Mouse (Mus musculus): ENCODE data around the gene Grip1. TPM values are rescaled to one million over a fixed set of nuclear protein-coding genes. Genes with fewer than 3 reads are reported as not detected.

Gene Grip1
- polyA plus RNA-seq, 1 experiment from 2014 or later, result 0.87 TPM

- Histone ChIP-seq H3K4me3 (ENCODE audit: low read depth, low read length) (no peak overlapping the region), H3K9me3 (ENCODE audit: low read length) (no peaks in the 10 kb centered on the region), H3K9ac (replicated peaks; ENCODE audit: low read depth) (no peak overlapping the region), H3K4me2 (replicated peaks; ENCODE audit: low read depth, low read length) (no peak overlapping the region), H3K27ac (ENCODE audit: low read length) (no peak overlapping the region), H3K36me3 (ENCODE audit: insufficient read depth, low read length) (no peaks in the 10 kb centered on the region), H3K4me1 (ENCODE audit: insufficient read depth, low read depth, low read length) (peaks cover 7% of the 10 kb centered on the region; the same call in 1 of the 2 replicates), H3K27me3 (replicated peaks; ENCODE audit: insufficient read depth, low read length) (no peaks in the 10 kb centered on the region)
- WGBS, result 87% methylated on average over 3 of the region's 3 CpGs
- DNase-seq (ENCODE audit: low spot score) (no peak), ATAC-seq (no peak)
- TF ChIP-seq EP300 (IDR thresholded peaks at IDR 0.05) (no peak), CTCF (IDR thresholded peaks at IDR 0.05) (no peak)
Observed at GRCm38 (mm10) chr10:119616078-119616477, 162.4 kb downstream of the Grip1 start.

GRCm38 (mm10) chr10:119628656-119629055 lies 175.0 kb downstream of the Grip1 start:
- H3K27ac ChIP-seq (ENCODE audit: low read length), result no peak overlapping the region
- no peak for ATAC-seq
- no peaks in the 10 kb centered on the region for H3K27me3 ChIP-seq (replicated peaks; ENCODE audit: insufficient read depth, low read length)
- TF ChIP-seq EP300 (IDR thresholded peaks at IDR 0.05) (no peak), CTCF (IDR thresholded peaks at IDR 0.05) (no peak)
- H3K4me3 ChIP-seq (ENCODE audit: low read depth, low read length), result no peak overlapping the region
- H3K4me2 ChIP-seq (replicated peaks; ENCODE audit: low read depth, low read length), result no peak overlapping the region
- no peak for DNase-seq (ENCODE audit: low spot score)
- no peaks in the 10 kb centered on the region for H3K4me1 ChIP-seq (ENCODE audit: insufficient read depth, low read depth, low read length)
- no peaks in the 10 kb centered on the region for H3K36me3 ChIP-seq (ENCODE audit: insufficient read depth, low read length)
- H3K9ac ChIP-seq (replicated peaks; ENCODE audit: low read depth), result no peak overlapping the region
- no peaks in the 10 kb centered on the region for H3K9me3 ChIP-seq (ENCODE audit: low read length)
- 61% methylated on average over 4 of the region's 4 CpGs for WGBS

DNA sequence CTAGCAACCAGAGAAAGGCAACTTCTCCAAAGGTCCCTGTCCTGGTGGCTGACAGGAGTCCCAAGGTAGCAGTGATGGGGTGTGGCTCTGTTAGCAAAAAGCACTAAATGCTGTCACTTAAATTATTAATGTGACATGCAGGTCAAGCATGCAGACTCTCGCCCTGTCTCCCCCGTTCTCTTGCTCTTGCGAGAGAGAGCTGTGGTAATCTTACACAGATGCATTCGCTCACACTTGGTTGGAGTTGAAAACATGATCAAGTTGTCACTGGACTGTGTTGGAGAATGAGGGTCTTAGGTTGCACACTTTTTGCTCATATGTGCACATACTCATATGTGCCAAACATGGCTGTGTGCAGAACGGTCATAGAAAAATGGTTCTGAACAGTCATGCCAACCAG lies 176.8 kb downstream of the Grip1 start:
- Histone ChIP-seq H3K4me2 (replicated peaks; ENCODE audit: low read depth, low read length) (no peak overlapping the region), H3K27ac (ENCODE audit: low read length) (no peak overlapping the region), H3K27me3 (replicated peaks; ENCODE audit: insufficient read depth, low read length) (no peaks in the 10 kb centered on the region), H3K9ac (replicated peaks; ENCODE audit: low read depth) (no peak overlapping the region), H3K9me3 (ENCODE audit: low read length) (no peaks in the 10 kb centered on the region), H3K4me1 (ENCODE audit: insufficient read depth, low read depth, low read length) (no peaks in the 10 kb centered on the region), H3K36me3 (ENCODE audit: insufficient read depth, low read length) (no peaks in the 10 kb centered on the region), H3K4me3 (ENCODE audit: low read depth, low read length) (no peak overlapping the region)
- 87% methylated on average over 5 of the region's 5 CpGs for WGBS
- no peak for ATAC-seq
- TF ChIP-seq CTCF (IDR thresholded peaks at IDR 0.05) (no peak), EP300 (IDR thresholded peaks at IDR 0.05) (no peak)
- no peak for DNase-seq (ENCODE audit: low spot score)

DNA sequence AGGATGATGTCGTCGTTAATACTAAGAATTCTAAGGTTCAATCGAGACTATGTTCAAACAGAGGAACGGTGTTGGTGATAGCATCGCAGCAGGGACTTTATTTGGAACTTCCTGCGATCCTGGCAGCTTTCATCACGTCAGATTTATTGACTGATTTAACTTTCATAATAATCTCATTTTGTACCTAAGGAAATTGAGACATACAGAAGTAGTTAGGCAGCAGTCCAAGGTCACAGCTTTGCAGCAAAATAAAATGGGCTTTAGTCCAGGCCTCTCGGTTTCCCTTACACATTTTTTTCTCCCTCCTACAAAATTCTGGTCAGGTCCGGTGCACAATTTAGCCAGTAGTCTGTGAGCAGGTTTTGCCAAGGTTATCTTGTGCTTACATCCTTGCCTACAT lies 178.3 kb downstream of the Grip1 start:
- no peaks in the 10 kb centered on the region for H3K36me3 ChIP-seq (ENCODE audit: insufficient read depth, low read length)
- no peak for TF ChIP-seq CTCF (IDR thresholded peaks at IDR 0.05)
- TF ChIP-seq EP300 (IDR thresholded peaks at IDR 0.05), result no peak
- H3K9me3 ChIP-seq (ENCODE audit: low read length), result no peaks in the 10 kb centered on the region
- DNase-seq (ENCODE audit: low spot score), result no peak
- H3K4me3 ChIP-seq (ENCODE audit: low read depth, low read length), result no peak overlapping the region
- H3K4me2 ChIP-seq (replicated peaks; ENCODE audit: low read depth, low read length), result no peak overlapping the region
- no peaks in the 10 kb centered on the region for H3K4me1 ChIP-seq (ENCODE audit: insufficient read depth, low read depth, low read length)
- WGBS, result 40% methylated on average over 9 of the region's 9 CpGs
- H3K27me3 ChIP-seq (replicated peaks; ENCODE audit: insufficient read depth, low read length), result no peaks in the 10 kb centered on the region
- H3K9ac ChIP-seq (replicated peaks; ENCODE audit: low read depth), result no peak overlapping the region
- H3K27ac ChIP-seq (ENCODE audit: low read length), result no peak overlapping the region
- no peak for ATAC-seq

DNA sequence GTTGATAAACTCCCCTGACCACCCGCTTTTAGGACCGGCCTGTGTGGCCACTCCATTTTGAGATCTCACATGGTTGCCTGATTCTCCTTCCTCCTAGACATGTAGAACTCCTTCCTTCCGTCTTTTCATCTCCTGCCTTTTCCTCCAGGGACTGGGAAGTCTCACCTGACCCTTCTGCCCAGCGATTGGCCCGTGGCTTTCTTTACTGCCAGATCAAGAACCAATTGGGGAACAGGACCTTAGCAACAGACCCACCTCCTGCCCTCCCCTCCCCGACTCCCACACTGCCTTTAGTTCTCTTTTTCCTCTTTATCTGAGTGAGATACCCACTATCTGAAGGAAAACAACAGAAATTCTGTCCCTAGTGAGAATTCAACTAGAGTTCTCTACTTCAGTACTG lies 180.9 kb downstream of the Grip1 start:
- Histone ChIP-seq H3K36me3 (ENCODE audit: insufficient read depth, low read length) (no peaks in the 10 kb centered on the region), H3K27me3 (replicated peaks; ENCODE audit: insufficient read depth, low read length) (no peaks in the 10 kb centered on the region), H3K9ac (replicated peaks; ENCODE audit: low read depth) (no peak overlapping the region), H3K4me2 (replicated peaks; ENCODE audit: low read depth, low read length) (0 out of 2 replicates have a peak overlapping the region, but pooled peaks have one; percentile 17), H3K4me3 (ENCODE audit: low read depth, low read length) (no peak overlapping the region), H3K9me3 (ENCODE audit: low read length) (no peaks in the 10 kb centered on the region), H3K27ac (ENCODE audit: low read length) (no peak overlapping the region), H3K4me1 (ENCODE audit: insufficient read depth, low read depth, low read length) (no peaks in the 10 kb centered on the region)
- WGBS, result 39% methylated on average over 6 of the region's 6 CpGs
- peak; percentile 30 for DNase-seq (ENCODE audit: low spot score)
- ATAC-seq, result peak; percentile 78
- TF ChIP-seq EP300 (IDR thresholded peaks at IDR 0.05) (no peak), CTCF (IDR thresholded peaks at IDR 0.05) (no peak)

GRCm38 (mm10) chr10:119640534-119640933 lies 186.9 kb downstream of the Grip1 start:
- DNase-seq (ENCODE audit: low spot score), result no peak
- WGBS, result 59% methylated on average over 10 of the region's 10 CpGs

DNA sequence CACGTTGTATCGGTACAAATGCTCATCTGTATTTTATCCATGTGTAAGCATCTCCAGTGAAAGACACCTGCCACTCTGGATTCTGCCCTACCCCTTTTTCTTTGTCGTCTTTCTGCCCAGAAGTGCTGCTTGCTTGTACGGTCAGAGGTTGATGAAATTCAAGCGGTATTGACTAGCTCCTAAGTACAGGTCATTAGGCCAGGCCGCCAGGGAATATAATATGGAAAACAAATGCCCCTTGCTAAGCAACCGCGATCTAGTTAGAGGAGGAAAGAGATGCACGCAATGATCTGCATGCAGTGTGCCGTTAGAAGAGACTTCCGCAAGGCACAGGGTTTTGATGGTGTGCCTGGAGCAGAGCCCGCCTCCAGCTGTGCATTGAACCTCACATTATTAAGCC lies 187.4 kb downstream of the Grip1 start:
- Histone ChIP-seq H3K27ac (ENCODE audit: low read length) (no peak overlapping the region), H3K4me2 (replicated peaks; ENCODE audit: low read depth, low read length) (no peak overlapping the region), H3K36me3 (ENCODE audit: insufficient read depth, low read length) (no peaks in the 10 kb centered on the region), H3K27me3 (replicated peaks; ENCODE audit: insufficient read depth, low read length) (no peaks in the 10 kb centered on the region), H3K9me3 (ENCODE audit: low read length) (no peaks in the 10 kb centered on the region), H3K4me3 (ENCODE audit: low read depth, low read length) (no peak overlapping the region), H3K4me1 (ENCODE audit: insufficient read depth, low read depth, low read length) (no peaks in the 10 kb centered on the region), H3K9ac (replicated peaks; ENCODE audit: low read depth) (no peak overlapping the region)
- TF ChIP-seq CTCF (IDR thresholded peaks at IDR 0.05) (no peak), EP300 (IDR thresholded peaks at IDR 0.05) (no peak)
- ATAC-seq (no peak), DNase-seq (ENCODE audit: low spot score) (no peak)
- 81% methylated on average over 12 of the region's 12 CpGs for WGBS

More at GRCm38 (mm10) chr10:119640534-119640933, 186.9 kb downstream of the Grip1 start:
- Histone ChIP-seq H3K27me3 (replicated peaks; ENCODE audit: insufficient read depth, low read length) (no peaks in the 10 kb centered on the region), H3K4me2 (replicated peaks; ENCODE audit: low read depth, low read length) (no peak overlapping the region), H3K36me3 (ENCODE audit: insufficient read depth, low read length) (no peaks in the 10 kb centered on the region), H3K9ac (replicated peaks; ENCODE audit: low read depth) (no peak overlapping the region), H3K4me1 (ENCODE audit: insufficient read depth, low read depth, low read length) (no peaks in the 10 kb centered on the region), H3K9me3 (ENCODE audit: low read length) (no peaks in the 10 kb centered on the region), H3K4me3 (ENCODE audit: low read depth, low read length) (no peak overlapping the region), H3K27ac (ENCODE audit: low read length) (no peak overlapping the region)
- ATAC-seq, result no peak
- TF ChIP-seq CTCF (IDR thresholded peaks at IDR 0.05), result peak; percentile 39
- TF ChIP-seq EP300 (IDR thresholded peaks at IDR 0.05), result no peak
